Mouse (Mus musculus) T-cell, adult 2 months (primary cell): ENCODE measurements around the gene Wipi2.

Experiments
- DNase-seq: peaks from one replicate; pipeline ENCODE4 v3.0.0; 2022; ENCODE audit warnings: low spot score

Wipi2 gene

GRCm38 (mm10) chr5:142630224-142630623 is 2.7 kb downstream of the Wipi2 start:
- DNase-seq, result no peak

GRCm38 (mm10) chr5:142637823-142638222 is 10.3 kb downstream of the Wipi2 start:
- DNase-seq, result no peak

GRCm38 (mm10) chr5:142640088-142640487 is 12.6 kb downstream of the Wipi2 start:
- no peak for DNase-seq

- no peak for DNase-seq
These were observed 14.0 kb downstream of the Wipi2 start for GRCm38 (mm10) chr5:142641331-142642051.

GRCm38 (mm10) chr5:142648162-142648561 is 20.7 kb downstream of the Wipi2 start:
- DNase-seq, result no peak

GRCm38 (mm10) chr5:142649460-142650050 is 22.1 kb downstream of the Wipi2 start:
- no peak for DNase-seq

- no peak for DNase-seq
These were observed 22.9 kb downstream of the Wipi2 start for GRCm38 (mm10) chr5:142650390-142650789.

GRCm38 (mm10) chr5:142650794-142651497 is 23.4 kb downstream of the Wipi2 start:
- no peak for DNase-seq

GRCm38 (mm10) chr5:142652266-142652665 is 24.8 kb downstream of the Wipi2 start:
- no peak for DNase-seq

- no peak for DNase-seq
These were observed 33.3 kb downstream of the Wipi2 start for GRCm38 (mm10) chr5:142660656-142661434.

GRCm38 (mm10) chr5:142667921-142668320 is 40.4 kb downstream of the Wipi2 start:
- no peak for DNase-seq

- no peak for DNase-seq
These were observed 41.2 kb downstream of the Wipi2 start for GRCm38 (mm10) chr5:142668556-142669263.

GRCm38 (mm10) chr5:142669726-142670125 is 42.2 kb downstream of the Wipi2 start:
- DNase-seq, result no peak

- DNase-seq, result no peak
These were observed 45.6 kb downstream of the Wipi2 start for GRCm38 (mm10) chr5:142673082-142673481.

GRCm38 (mm10) chr5:142678141-142678571 is 50.7 kb downstream of the Wipi2 start:
- no peak for DNase-seq

- DNase-seq, result no peak
These were observed 51.6 kb downstream of the Wipi2 start for GRCm38 (mm10) chr5:142679065-142679464.

GRCm38 (mm10) chr5:142681911-142682310 is 54.4 kb downstream of the Wipi2 start:
- no peak for DNase-seq

GRCm38 (mm10) chr5:142682529-142682928 is 55.0 kb downstream of the Wipi2 start:
- DNase-seq, result no peak

- DNase-seq, result no peak
These were observed 61.4 kb downstream of the Wipi2 start for GRCm38 (mm10) chr5:142688866-142689265.

- no peak for DNase-seq
These were observed 62.8 kb downstream of the Wipi2 start for GRCm38 (mm10) chr5:142690343-142690742.

- no peak for DNase-seq
These were observed 64.8 kb downstream of the Wipi2 start, which contains the start of gene Slc29a4 for GRCm38 (mm10) chr5:142692248-142692647. TSS of gene Slc29a4 (plus strand) at chr5:142692512.
